Mouse (Mus musculus) heart, adult 2 months (tissue): Measurements from ENCODE around the gene Crocc.

Experiments used
- CTCF ChIP-seq: fragments of 200-600 bp; IDR thresholded peaks from 2 replicates; pipeline ENCODE4 v1.8.1; 2022; ENCODE audit warnings: antibody characterized with exemption, mild to moderate bottlenecking, moderate library complexity
- EP300 ChIP-seq: fragments of 200-500 bp; IDR thresholded peaks from 2 replicates; pipeline ENCODE4 v1.6.1; 2011; ENCODE audit warnings: low read depth, low read length, control low read depth; ENCODE audit not compliant: insufficient read depth
- POLR2A ChIP-seq: fragments of 200-500 bp; IDR thresholded peaks from 2 replicates; pipeline ENCODE4 v1.6.1; 2011; ENCODE audit warnings: mild to moderate bottlenecking, low read depth, low read length, control low read depth; ENCODE audit not compliant: insufficient read depth

GRCm38 (mm10) chr4:140986711-140987395 is 73.5 kb downstream of the Crocc start, which contains the start of gene Atp13a2:
- TF ChIP-seq EP300 (no peak), POLR2A (no peak; the same call in 1 of the 2 replicates), CTCF (peak; percentile 50)
